Mouse (Mus musculus): ENCODE data around the gene Snx25. TPM values are rescaled to one million over a fixed set of nuclear protein-coding genes. Genes with fewer than 3 reads are reported as not detected.
A peak's percentile ranks its signal among the peaks of the same experiment; 100 is the strongest.

Snx25 gene
- polyA plus RNA-seq, 1 experiment from 2014 or later: 5.8 TPM

DNA sequence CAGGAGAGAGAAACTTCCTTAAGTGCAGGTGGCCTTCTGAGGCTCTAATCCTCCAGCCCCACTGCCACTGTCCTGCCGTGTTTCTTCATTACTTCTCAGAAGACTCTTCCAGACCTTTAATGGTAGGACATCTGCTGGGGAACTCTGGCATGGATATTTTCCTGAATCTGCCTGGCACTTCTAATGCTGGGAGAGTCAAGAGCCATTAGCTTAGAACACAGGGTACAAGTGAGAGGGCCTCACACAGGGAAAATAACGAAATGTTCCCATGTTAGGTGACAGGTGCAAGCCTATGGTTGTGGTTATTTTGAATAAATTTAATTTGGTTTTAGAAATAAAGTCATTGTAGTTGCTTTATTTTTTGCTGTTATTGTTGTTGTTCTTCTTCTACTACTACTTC is 70.9 kb downstream of the Snx25 start:
- no peak overlapping the region for H3K4me3 ChIP-seq
- no peak overlapping the region for H3K27ac ChIP-seq (ENCODE audit: poor library complexity, severe bottlenecking)
- no peak overlapping the region for H3K9ac ChIP-seq
- peaks cover 11% of the 10 kb centered on the region for H3K4me1 ChIP-seq (replicated peaks)
- H3K4me2 ChIP-seq: no peak overlapping the region
- no peak for ATAC-seq (ENCODE audit: insufficient number of reproducible peaks, low FRiP score)
- 71% methylated on average over 2 of the region's 2 CpGs for WGBS
- peaks cover 4% of the 10 kb centered on the region; the same call in 1 of the 2 replicates for H3K36me3 ChIP-seq
- no peaks in the 10 kb centered on the region for H3K27me3 ChIP-seq (replicated peaks)
- H3K9me3 ChIP-seq (replicated peaks): no peaks in the 10 kb centered on the region

DNA sequence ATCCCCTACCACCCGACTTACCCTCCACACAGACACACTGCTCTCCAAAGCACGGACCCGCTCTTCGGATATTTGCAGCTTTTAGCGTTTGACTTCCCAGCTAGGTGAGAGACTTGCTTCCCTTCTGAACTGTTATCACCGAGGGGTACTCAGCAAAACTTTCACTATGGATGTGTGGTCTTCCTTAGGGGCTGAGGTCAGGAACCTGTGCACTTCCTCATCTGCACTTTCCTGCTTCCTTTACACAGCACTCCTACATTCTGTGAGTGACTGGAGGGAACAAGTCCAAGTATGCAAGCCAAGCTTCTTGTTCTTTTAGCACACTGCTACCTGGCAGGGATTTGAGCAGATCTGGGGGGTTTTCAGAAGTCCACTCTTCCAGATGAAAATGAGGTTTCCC is 73.1 kb downstream of the Snx25 start:
- no peak overlapping the region for H3K4me3 ChIP-seq
- no peak for ATAC-seq (ENCODE audit: insufficient number of reproducible peaks, low FRiP score)
- H3K4me1 ChIP-seq (replicated peaks): peaks cover 6% of the 10 kb centered on the region
- 69% methylated on average over 6 of the region's 6 CpGs for WGBS
- no peak overlapping the region for H3K27ac ChIP-seq (ENCODE audit: poor library complexity, severe bottlenecking)
- H3K4me2 ChIP-seq: no peak overlapping the region
- H3K9ac ChIP-seq: no peak overlapping the region
- H3K9me3 ChIP-seq (replicated peaks): no peaks in the 10 kb centered on the region
- H3K27me3 ChIP-seq (replicated peaks): no peaks in the 10 kb centered on the region
- peaks cover 4% of the 10 kb centered on the region; the same call in 1 of the 2 replicates for H3K36me3 ChIP-seq

DNA sequence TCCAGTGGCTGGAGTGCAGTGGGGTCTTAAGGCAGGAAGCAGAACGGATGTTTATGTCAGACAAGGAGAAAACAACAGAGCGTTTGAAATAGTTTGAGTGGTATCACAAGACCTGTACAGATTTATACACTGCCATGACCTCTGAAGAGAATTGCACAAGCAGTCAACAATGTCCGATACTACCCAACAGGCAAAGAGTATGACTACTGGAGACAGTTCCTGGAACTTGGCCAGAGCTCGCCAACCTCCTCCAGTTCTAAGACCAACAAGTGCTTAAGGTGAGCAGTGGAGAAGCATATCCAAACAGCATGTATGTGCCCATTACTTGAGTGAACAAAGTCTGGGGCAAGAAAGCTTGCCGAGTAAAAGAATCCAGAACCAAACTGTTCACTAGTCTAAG is 76.7 kb downstream of the Snx25 start:
- H3K9me3 ChIP-seq (replicated peaks): no peaks in the 10 kb centered on the region
- WGBS: 86% methylated on average over 5 of the region's 5 CpGs

DNA sequence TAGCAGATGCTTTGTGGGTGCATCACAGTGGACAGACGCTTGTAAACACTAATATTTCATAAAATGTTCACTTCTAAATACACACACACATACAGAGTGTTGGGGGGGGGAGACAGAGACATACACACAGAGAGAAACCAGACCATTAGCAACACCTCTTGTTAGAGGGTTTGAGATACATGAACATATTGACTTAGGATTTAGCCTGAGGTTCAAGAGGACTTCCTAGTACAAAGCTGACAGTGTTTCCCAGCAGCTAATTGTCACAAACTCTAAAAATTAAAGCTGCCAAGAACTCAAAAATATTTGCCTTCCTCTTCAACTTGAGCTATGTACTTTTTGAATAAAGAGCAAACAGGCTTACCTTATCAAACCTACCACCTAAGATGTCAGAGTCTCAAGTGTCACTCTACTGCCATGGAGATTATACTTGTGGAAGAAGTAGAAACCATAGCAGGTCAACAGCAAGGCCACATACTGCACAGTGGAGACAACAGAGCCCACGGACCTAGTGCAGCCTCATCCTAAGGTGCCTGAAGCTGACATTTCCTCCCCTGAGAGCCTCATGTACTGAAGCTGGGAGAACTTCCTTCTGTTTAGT is 78.3 kb downstream of the Snx25 start:
- Histone ChIP-seq H3K27me3 (replicated peaks) (no peaks in the 10 kb centered on the region), H3K4me2 (no peak overlapping the region), H3K36me3 (peaks cover 5% of the 10 kb centered on the region; the same call in 1 of the 2 replicates), H3K9me3 (replicated peaks) (no peaks in the 10 kb centered on the region), H3K4me1 (replicated peaks) (no peaks in the 10 kb centered on the region; the same call in 1 of the 2 replicates), H3K9ac (no peak overlapping the region), H3K27ac (ENCODE audit: poor library complexity, severe bottlenecking) (no peak overlapping the region), H3K4me3 (no peak overlapping the region)
- WGBS: 77% methylated on average over 2 of the region's 2 CpGs
- no peak for ATAC-seq (ENCODE audit: insufficient number of reproducible peaks, low FRiP score)

More for the DNA sequence above, 76.7 kb downstream of the Snx25 start:
- H3K4me3 ChIP-seq: no peak overlapping the region
- no peak overlapping the region for H3K9ac ChIP-seq
- peaks cover 6% of the 10 kb centered on the region; the same call in 1 of the 2 replicates for H3K36me3 ChIP-seq
- ATAC-seq (ENCODE audit: insufficient number of reproducible peaks, low FRiP score): no peak
- H3K27me3 ChIP-seq (replicated peaks): no peaks in the 10 kb centered on the region
- H3K4me1 ChIP-seq (replicated peaks): no peaks in the 10 kb centered on the region; the same call in 1 of the 2 replicates
- no peak overlapping the region for H3K27ac ChIP-seq (ENCODE audit: poor library complexity, severe bottlenecking)
- H3K4me2 ChIP-seq: no peak overlapping the region

DNA sequence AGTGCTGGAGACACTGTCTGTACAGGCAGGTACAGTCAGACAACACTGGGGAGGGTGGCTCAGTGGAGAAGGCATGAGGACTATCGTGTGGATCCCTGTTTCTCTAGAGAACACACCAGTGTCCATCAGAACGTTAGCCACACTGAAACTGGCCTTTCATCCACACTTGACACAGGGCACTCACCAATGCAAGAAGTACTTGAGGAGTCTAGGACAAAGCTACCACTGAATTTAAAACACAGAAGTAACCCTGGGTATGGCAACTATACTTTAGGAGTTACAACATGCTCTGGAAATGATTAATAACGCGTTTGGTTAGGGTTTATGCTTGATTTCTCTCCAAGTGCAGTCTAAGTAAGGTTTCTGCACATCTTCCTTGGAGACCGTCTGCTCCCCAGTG is 79.2 kb downstream of the Snx25 start:
- 81% methylated on average over 5 of the region's 5 CpGs for WGBS
- H3K27me3 ChIP-seq (replicated peaks): no peaks in the 10 kb centered on the region
- H3K4me3 ChIP-seq: no peak overlapping the region
- no peak overlapping the region for H3K4me2 ChIP-seq
- no peak overlapping the region for H3K27ac ChIP-seq (ENCODE audit: poor library complexity, severe bottlenecking)
- H3K9ac ChIP-seq: no peak overlapping the region
- no peaks in the 10 kb centered on the region for H3K9me3 ChIP-seq (replicated peaks)
- H3K36me3 ChIP-seq: peaks cover 7% of the 10 kb centered on the region
- no peaks in the 10 kb centered on the region; the same call in 1 of the 2 replicates for H3K4me1 ChIP-seq (replicated peaks)
- no peak for ATAC-seq (ENCODE audit: insufficient number of reproducible peaks, low FRiP score)

DNA sequence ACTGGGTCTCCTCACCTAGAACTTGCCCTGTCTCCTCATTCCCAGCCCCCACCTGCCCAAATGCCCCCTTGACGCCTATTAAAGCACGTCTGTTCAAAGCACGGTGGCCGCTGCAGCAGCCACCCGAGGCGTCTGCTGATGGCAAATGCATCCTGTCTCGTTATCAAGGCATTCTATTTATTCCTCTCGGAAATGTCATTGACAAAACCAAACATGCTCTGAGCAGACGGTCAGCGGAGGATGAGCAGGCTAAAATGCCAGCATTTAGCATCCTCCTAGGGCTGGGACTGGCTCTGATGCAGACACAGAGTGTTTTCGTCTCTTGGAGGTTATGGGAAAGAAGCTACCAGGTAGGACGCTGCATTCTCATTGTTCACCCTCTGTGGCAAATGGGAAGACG is 111.7 kb downstream of the Snx25 start:
- ATAC-seq (ENCODE audit: insufficient number of reproducible peaks, low FRiP score): no peak
- no peaks in the 10 kb centered on the region for H3K9me3 ChIP-seq (replicated peaks)
- peaks cover 23% of the 10 kb centered on the region for H3K36me3 ChIP-seq
- 0 out of 2 replicates have a peak overlapping the region, but pooled peaks have one; percentile 12 for H3K4me2 ChIP-seq
- peaks cover 8% of the 10 kb centered on the region for H3K4me1 ChIP-seq (replicated peaks)
- 47% methylated on average over 13 of the region's 13 CpGs for WGBS
- no peak overlapping the region; the same call in 1 of the 2 replicates for H3K9ac ChIP-seq
- H3K27me3 ChIP-seq (replicated peaks): no peaks in the 10 kb centered on the region
- no peak overlapping the region for H3K4me3 ChIP-seq
- H3K27ac ChIP-seq (ENCODE audit: poor library complexity, severe bottlenecking): no peak overlapping the region

DNA sequence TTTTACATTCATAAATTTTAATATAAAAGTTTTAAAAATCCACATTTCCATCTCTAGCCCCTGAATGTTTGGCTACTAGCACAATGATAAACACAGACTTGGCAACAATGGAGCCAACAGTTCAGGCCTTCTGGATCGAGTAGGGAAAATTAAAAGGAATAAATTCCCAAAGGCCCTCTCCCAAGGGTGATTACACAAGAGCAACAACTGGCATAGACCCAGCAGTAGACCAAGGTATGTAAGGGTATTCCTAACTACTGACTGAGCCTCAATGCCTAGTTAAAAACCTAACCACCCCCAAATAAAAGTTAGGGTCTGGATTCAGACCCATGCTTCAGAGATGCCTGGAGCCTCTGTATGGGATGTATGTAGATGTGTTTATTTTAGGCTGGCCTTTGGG is 112.3 kb downstream of the Snx25 start:
- WGBS: 70% methylated on average over 1 of the region's 1 CpGs
- Histone ChIP-seq H3K9me3 (replicated peaks) (no peaks in the 10 kb centered on the region), H3K27ac (ENCODE audit: poor library complexity, severe bottlenecking) (no peak overlapping the region), H3K36me3 (peaks cover 23% of the 10 kb centered on the region), H3K9ac (no peak overlapping the region), H3K4me2 (no peak overlapping the region), H3K4me3 (no peak overlapping the region), H3K4me1 (replicated peaks) (peaks cover 8% of the 10 kb centered on the region), H3K27me3 (replicated peaks) (no peaks in the 10 kb centered on the region)
- no peak for ATAC-seq (ENCODE audit: insufficient number of reproducible peaks, low FRiP score)

DNA sequence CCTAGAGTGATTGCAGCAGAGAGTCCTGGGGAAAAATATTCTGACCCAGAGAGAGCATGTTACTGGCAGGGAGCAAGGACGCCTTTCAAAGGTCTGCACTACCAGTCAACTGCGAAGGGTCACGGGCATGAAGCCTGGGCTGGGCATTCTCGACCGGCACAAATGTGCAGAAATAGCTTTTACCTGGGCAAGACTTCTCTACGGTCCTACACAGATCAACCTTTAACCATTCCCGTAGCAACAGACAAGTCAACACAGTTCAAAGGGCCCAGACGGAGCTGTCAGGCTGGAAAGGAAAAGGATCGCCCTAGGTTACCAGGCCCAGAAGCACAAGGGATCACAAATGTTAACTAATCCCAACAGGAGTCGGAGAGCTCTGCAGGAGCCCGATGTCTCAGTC is 115.7 kb downstream of the Snx25 start:
- H3K4me2 ChIP-seq: no peak overlapping the region
- WGBS: 77% methylated on average over 11 of the region's 11 CpGs
- H3K27me3 ChIP-seq (replicated peaks): no peaks in the 10 kb centered on the region
- no peak overlapping the region for H3K9ac ChIP-seq
- H3K4me3 ChIP-seq: no peak overlapping the region
- H3K9me3 ChIP-seq (replicated peaks): no peaks in the 10 kb centered on the region
- peaks cover 8% of the 10 kb centered on the region for H3K4me1 ChIP-seq (replicated peaks)
- H3K36me3 ChIP-seq: peaks cover 25% of the 10 kb centered on the region
- ATAC-seq (ENCODE audit: insufficient number of reproducible peaks, low FRiP score): no peak
- H3K27ac ChIP-seq (ENCODE audit: poor library complexity, severe bottlenecking): no peak overlapping the region

DNA sequence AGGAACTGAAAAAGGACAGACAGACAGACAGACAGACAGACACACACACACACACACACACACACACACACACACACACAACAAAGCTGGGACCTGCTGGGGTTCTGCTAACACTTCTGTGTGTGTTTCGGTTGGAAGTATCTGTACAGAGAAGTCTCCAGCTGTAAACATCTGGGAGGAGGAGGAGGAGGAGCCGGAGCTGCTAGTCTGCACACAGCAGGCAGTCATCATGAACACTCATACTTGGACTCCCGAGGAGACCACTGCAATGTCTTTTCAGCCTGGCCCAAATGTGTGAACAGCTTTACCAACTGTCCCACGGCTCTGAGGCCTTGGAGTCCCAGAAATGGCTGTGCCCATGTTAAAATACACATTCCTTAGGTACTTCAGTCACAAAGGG is 127.6 kb downstream of the Snx25 start:
- ATAC-seq (ENCODE audit: insufficient number of reproducible peaks, low FRiP score): no peak
- no peaks in the 10 kb centered on the region for H3K27me3 ChIP-seq (replicated peaks)
- H3K9ac ChIP-seq: no peak overlapping the region
- H3K4me2 ChIP-seq: no peak overlapping the region
- H3K27ac ChIP-seq (ENCODE audit: poor library complexity, severe bottlenecking): no peak overlapping the region
- H3K9me3 ChIP-seq (replicated peaks): no peaks in the 10 kb centered on the region
- peaks cover 13% of the 10 kb centered on the region; the same call in 1 of the 2 replicates for H3K4me1 ChIP-seq (replicated peaks)
- WGBS: 43% methylated on average over 4 of the region's 4 CpGs
- no peak overlapping the region for H3K4me3 ChIP-seq
- H3K36me3 ChIP-seq: peaks cover under 1% of the 10 kb centered on the region; the same call in 1 of the 2 replicates

DNA sequence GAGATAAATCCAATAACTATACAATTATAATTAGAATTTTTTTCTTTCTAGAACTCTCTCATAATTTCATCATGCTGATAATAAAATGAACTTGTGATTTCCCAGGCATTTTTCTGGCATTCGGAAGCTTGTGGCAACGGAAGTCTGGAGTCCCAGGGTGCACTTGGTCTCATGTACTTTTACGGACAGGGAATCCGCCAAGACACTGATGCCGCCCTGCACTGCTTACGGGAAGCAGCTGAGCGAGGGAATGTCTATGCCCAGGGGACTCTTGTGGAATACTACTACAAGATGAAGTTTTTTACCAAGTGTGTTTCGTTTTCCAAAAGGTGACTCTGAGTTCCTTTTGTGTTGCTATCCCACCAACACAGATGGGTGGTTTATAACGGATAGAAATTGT is 129.2 kb downstream of the Snx25 start:
- Histone ChIP-seq H3K27me3 (replicated peaks) (no peaks in the 10 kb centered on the region), H3K27ac (ENCODE audit: poor library complexity, severe bottlenecking) (no peak overlapping the region), H3K36me3 (no peaks in the 10 kb centered on the region), H3K4me2 (no peak overlapping the region), H3K4me3 (no peak overlapping the region), H3K9me3 (replicated peaks) (no peaks in the 10 kb centered on the region), H3K9ac (no peak overlapping the region), H3K4me1 (replicated peaks) (peaks cover 13% of the 10 kb centered on the region; the same call in 1 of the 2 replicates)
- ATAC-seq (ENCODE audit: insufficient number of reproducible peaks, low FRiP score): no peak
- 87% methylated on average over 9 of the region's 9 CpGs for WGBS

DNA sequence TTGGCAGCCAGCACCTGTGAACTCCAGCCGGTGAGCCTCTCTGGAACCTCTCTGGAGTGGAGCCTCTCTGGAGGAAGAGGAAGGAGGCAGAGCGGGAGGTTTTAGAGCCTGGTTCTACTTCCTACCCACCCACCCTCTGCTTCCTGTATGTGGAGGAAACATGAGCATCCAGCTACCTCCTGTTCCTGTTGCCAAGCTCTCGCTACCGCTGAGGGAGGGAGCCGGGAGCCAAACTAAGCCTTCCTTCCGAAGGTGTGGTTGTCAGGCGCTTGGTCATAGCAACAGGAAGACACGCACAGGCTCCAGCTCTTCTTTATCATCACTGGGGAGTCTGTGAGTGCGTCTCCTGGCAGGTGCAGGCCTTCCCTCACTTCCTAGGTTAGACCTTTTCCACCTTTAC is 129.8 kb downstream of the Snx25 start:
- no peak overlapping the region for H3K4me3 ChIP-seq
- H3K36me3 ChIP-seq: no peaks in the 10 kb centered on the region
- 80% methylated on average over 9 of the region's 9 CpGs for WGBS
- no peak overlapping the region for H3K27ac ChIP-seq (ENCODE audit: poor library complexity, severe bottlenecking)
- no peak for ATAC-seq (ENCODE audit: insufficient number of reproducible peaks, low FRiP score)
- peaks cover 13% of the 10 kb centered on the region; the same call in 1 of the 2 replicates for H3K4me1 ChIP-seq (replicated peaks)
- H3K9me3 ChIP-seq (replicated peaks): no peaks in the 10 kb centered on the region
- H3K4me2 ChIP-seq: no peak overlapping the region
- H3K27me3 ChIP-seq (replicated peaks): no peaks in the 10 kb centered on the region
- H3K9ac ChIP-seq: no peak overlapping the region
